24 mouse cellular contexts compared by ENCODE assay signal in genomic region chr9:116128886-116129285, GRCm38 (mm10).
"Had no signal": no experiment of that assay in that cellular context is flagged by ENCODE, and none has a peak within 500 bp of the region (broad histone marks: within the 10 kb centered on the region; RNA-seq: fewer than 3 reads in every experiment).

No protein-coding gene starts in this region.

- H3K4me2 ChIP-seq: heart, embryonic 11.5 days; heart, embryonic 13.5 days; heart, embryonic 15.5 days; hindbrain, embryonic 13.5 days; hindbrain, embryonic 15.5 days; kidney, embryonic 15.5 days; limb, embryonic 13.5 days; limb, embryonic 15.5 days; liver, embryonic 12.5 days had no signal

- H3K4me3 ChIP-seq: heart, adult 2 months; heart, embryonic 13.5 days; heart, embryonic 15.5 days; hindbrain, embryonic 13.5 days; hindbrain, embryonic 15.5 days; kidney, embryonic 15.5 days; limb, embryonic 13.5 days; limb, embryonic 15.5 days; liver, embryonic 12.5 days had no signal

- H3K9me3 ChIP-seq: heart, embryonic 13.5 days; heart, embryonic 15.5 days; hindbrain, embryonic 13.5 days; hindbrain, embryonic 15.5 days; kidney, embryonic 15.5 days; limb, embryonic 13.5 days; limb, embryonic 15.5 days; liver, embryonic 12.5 days had no signal

- H3K27ac ChIP-seq: heart, adult 2 months; heart, embryonic 13.5 days; heart, embryonic 15.5 days; hindbrain, embryonic 13.5 days; hindbrain, embryonic 15.5 days; hindbrain, postnatal 0 days; kidney, embryonic 15.5 days; limb, embryonic 13.5 days; limb, embryonic 15.5 days; liver, embryonic 12.5 days had no signal

- H3K36me3 ChIP-seq: hindbrain, embryonic 13.5 days; hindbrain, embryonic 15.5 days had no signal

- H3K9ac ChIP-seq: forebrain, postnatal 0 days; heart, embryonic 13.5 days; heart, embryonic 15.5 days; hindbrain, embryonic 13.5 days; hindbrain, embryonic 15.5 days; kidney, embryonic 15.5 days; limb, embryonic 13.5 days; limb, embryonic 15.5 days; liver, embryonic 12.5 days had no signal

- ATAC-seq: forebrain, postnatal 0 days; hindbrain, postnatal 0 days; intestine, embryonic 16.5 days; liver, embryonic 12.5 days had no signal

- DNase-seq: forebrain, postnatal 0 days; gastrocnemius, postnatal 14 days; gastrocnemius, postnatal 36 days; heart, adult 11 months; heart, adult 2 months; heart, postnatal 14 days; heart, postnatal 36 days; kidney, adult 18-20 months; kidney, adult 9 months; kidney, postnatal 25 days; layer of hippocampus, adult 9-11 months; layer of hippocampus, postnatal 36 days; left cerebral cortex, postnatal 4 days had no signal

- H3K27me3 ChIP-seq: heart, embryonic 13.5 days; heart, embryonic 15.5 days; hindbrain, embryonic 13.5 days; hindbrain, embryonic 15.5 days; kidney, embryonic 15.5 days; limb, embryonic 13.5 days; limb, embryonic 15.5 days; liver, embryonic 12.5 days had no signal
